Mouse (Mus musculus): Measurements from ENCODE around the gene Cadps2.

DNA sequence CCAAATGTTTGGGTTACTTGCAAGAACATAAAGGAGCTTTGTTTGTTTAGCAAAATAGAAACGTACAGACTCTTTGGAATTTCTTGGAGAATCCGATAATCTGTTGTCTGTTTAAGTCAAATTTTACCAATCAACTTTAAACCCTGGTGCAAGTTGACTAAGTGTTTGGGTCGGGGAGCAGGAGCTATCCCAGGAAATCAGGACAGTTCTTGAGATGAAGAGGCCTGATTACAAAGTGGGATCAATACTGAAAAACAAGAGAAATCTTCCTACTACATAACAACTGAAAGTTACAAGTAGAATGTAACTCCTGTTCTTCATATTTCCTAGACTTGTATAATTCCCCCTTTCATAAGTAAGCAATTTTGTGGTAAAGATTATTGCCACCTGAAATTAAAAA, 587.8 kb downstream of the Cadps2 start:
- TF ChIP-seq CTCF (IDR thresholded peaks at IDR 0.05; ENCODE audit: low read depth, low read length) (no peak), GATA1 (IDR thresholded peaks at IDR 0.05; ENCODE audit: borderline replicate concordance, low read length) (no peak), GATA2 (IDR thresholded peaks at IDR 0.05; ENCODE audit: borderline replicate concordance, low read depth, low read length) (no peak), TAL1 (conservative IDR thresholded peaks at IDR 0.05; ENCODE audit: low read depth, low read length) (no peak)
